In the genomic region with DNA sequence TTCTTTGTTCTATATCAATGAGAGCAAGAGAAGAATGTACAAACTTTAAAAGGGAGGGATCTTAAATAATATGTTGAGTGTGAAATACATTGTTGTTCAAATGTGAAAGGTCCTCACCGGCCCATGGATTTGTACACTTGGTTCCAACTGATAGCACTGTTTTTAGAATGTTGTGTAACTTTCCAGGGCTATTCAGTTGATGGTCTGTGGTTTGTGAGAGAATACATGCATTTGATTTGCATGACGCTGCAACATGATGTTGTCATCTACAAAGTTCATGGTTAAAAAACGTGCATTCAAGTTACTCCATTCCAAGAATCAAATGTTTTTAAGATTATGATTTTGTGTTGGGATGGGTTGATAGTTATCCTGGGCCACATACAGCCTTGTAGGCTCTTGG, we compare ENCODE assay signal across 15 mouse cellular contexts.
"Had no signal": no experiment of that assay in that cellular context is flagged by ENCODE, and none has a peak within 500 bp of the region (broad histone marks: within the 10 kb centered on the region; RNA-seq: fewer than 3 reads in every experiment).

No protein-coding gene starts in this region.

- DNase-seq: retina, postnatal 1 day; right cerebral cortex, adult 18-20 months; right cerebral cortex, postnatal 14 days; right cerebral cortex, postnatal 25 days; right cerebral cortex, postnatal 4 days; spleen, adult 18-20 months; thymus, adult 18-20 months; thymus, adult 2 months; thymus, postnatal 14 days; thymus, postnatal 25 days; thymus, postnatal 36 days; thymus, postnatal 4 days had no signal

- H3K27ac ChIP-seq: neural tube, embryonic 15.5 days; stomach, embryonic 15.5 days; stomach, postnatal 0 days had no signal

- H3K4me3 ChIP-seq: neural tube, embryonic 15.5 days; stomach, embryonic 15.5 days had no signal
